Mouse (Mus musculus) ES-Bruce4 (cell line): ENCODE data around the gene Ankrd42.

Experiments used
- CTCF ChIP-seq: IDR thresholded peaks from one replicate; pipeline ENCODE4 v1.8.1; 2011; ENCODE audit warnings: low read depth, low read length
- EP300 ChIP-seq: IDR thresholded peaks from 2 replicates; pipeline ENCODE4 v1.6.1; 2011; ENCODE audit warnings: low read depth, low read length; ENCODE audit not compliant: insufficient read depth
- POLR2A ChIP-seq: IDR thresholded peaks from one replicate; pipeline ENCODE4 v1.8.1; 2011; ENCODE audit warnings: low read length; ENCODE audit not compliant: insufficient read depth

DNA sequence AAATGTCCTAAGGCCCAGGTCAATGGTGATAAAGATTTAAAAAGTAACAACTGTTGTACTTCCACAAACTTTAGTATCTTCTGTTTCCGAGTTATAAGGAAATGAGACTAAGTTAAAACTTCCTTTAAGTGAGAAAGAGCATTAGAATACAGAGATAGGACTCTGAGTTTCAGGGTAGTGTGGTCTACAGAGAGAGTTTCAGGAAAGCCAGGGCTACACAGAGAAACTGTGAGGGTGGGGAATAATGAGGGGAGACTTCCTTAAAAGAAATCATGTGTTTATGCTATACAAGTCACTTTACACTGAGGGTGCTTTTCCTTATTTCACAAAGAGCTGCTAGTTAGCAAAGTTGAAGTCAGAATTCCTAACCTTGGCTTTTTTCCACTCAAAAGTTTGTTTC, 16.4 kb upstream of the Ankrd42 start:
- no peak for TF ChIP-seq EP300
- no peak for TF ChIP-seq POLR2A
- no peak for TF ChIP-seq CTCF
